ENCODE assay signal across 11 mouse cellular contexts in the genomic region with DNA sequence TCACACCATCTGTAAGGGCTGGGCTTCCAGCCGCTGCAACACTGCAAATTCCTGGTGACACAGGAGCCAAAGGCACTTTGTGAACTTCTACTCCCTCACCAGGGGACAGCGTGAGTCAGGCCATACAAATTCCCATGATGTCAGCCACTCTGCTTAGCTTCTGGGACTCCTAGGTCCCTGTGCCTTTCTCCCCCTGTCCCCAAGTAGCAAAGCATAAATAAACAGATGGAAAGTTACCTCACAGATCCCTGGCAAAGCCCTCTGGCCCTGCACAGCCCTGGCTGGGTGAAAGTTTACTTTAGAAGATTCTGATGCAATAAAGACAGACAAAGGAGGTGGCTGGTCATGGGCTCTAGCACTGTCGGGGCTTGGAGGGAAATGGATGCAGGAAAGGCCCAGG. TPM values are rescaled to one million over a fixed set of nuclear protein-coding genes. Genes with fewer than 3 reads are reported as not detected.
A peak's percentile ranks its signal among the peaks of the same experiment; 100 is the strongest.
DNase-seq lines count a peak whose midpoint lies in the region; ATAC-seq and TF ChIP-seq lines count a peak whose summit lies in the region.
"Had no signal": no experiment of that assay in that cellular context is flagged by ENCODE, and none has a peak within 500 bp of the region (broad histone marks: within the 10 kb centered on the region; RNA-seq: fewer than 3 reads in every experiment).

No protein-coding gene starts in this region.

- H3K27me3 ChIP-seq in embryonic facial prominence, embryonic 12.5 days, result no peaks in the 10 kb centered on the region
- H3K27me3 ChIP-seq in heart, postnatal 0 days (ENCODE audit: control insufficient read depth, insufficient read depth, low read length), result peaks cover 4% of the 10 kb centered on the region; the same call in 1 of the 2 replicates
- H3K27me3 ChIP-seq: neural tube, embryonic 13.5 days had no signal

- peaks cover 45% of the 10 kb centered on the region for H3K4me1 ChIP-seq in embryonic facial prominence, embryonic 12.5 days
- no peaks in the 10 kb centered on the region for H3K4me1 ChIP-seq in heart, postnatal 0 days (ENCODE audit: control insufficient read depth, insufficient read depth)

- peaks cover 2% of the 10 kb centered on the region; the same call in 1 of the 2 replicates for H3K36me3 ChIP-seq in embryonic facial prominence, embryonic 12.5 days
- no peaks in the 10 kb centered on the region for H3K36me3 ChIP-seq in heart, postnatal 0 days (replicated peaks; ENCODE audit: control insufficient read depth, insufficient read depth, low read length)
- H3K36me3 ChIP-seq: neural tube, embryonic 13.5 days had no signal

- peak; percentile 61 for DNase-seq in adrenal gland, postnatal 10 days
- DNase-seq in adrenal gland, adult 18-20 months (ENCODE audit: low spot score in 2 of 2), result no peak
- peak; percentile 82 for DNase-seq in heart, postnatal 0 days (ENCODE audit: low spot score)
- peak; percentile 22 for DNase-seq in lung, postnatal 14 days
- no peak for DNase-seq in frontal cortex, adult 2 months (ENCODE audit: extremely low spot score in 1 of 2, low spot score in 1 of 2)
- DNase-seq in spleen, adult 18-20 months, result no peak
- no peak for DNase-seq in thymus, postnatal 36 days
- DNase-seq: kidney, adult 2 months had no signal

- H3K9me3 ChIP-seq in embryonic facial prominence, embryonic 12.5 days, result no peaks in the 10 kb centered on the region
- no peaks in the 10 kb centered on the region for H3K9me3 ChIP-seq in heart, postnatal 0 days (replicated peaks; ENCODE audit: control insufficient read depth, low read length)
- H3K9me3 ChIP-seq: neural tube, embryonic 13.5 days had no signal

- no peak overlapping the region for H3K4me2 ChIP-seq in embryonic facial prominence, embryonic 12.5 days (replicated peaks)
- H3K4me2 ChIP-seq in heart, postnatal 0 days (ENCODE audit: low read depth, low read length), result no peak overlapping the region
- H3K4me2 ChIP-seq: neural tube, embryonic 13.5 days had no signal

- no peak for TF ChIP-seq CTCF in heart, postnatal 0 days (IDR thresholded peaks at IDR 0.05; ENCODE audit: low read depth)

- no peak overlapping the region for H3K9ac ChIP-seq in embryonic facial prominence, embryonic 12.5 days
- no peak overlapping the region for H3K9ac ChIP-seq in heart, postnatal 0 days (replicated peaks; ENCODE audit: low read depth, low read length)
- H3K9ac ChIP-seq: neural tube, embryonic 13.5 days had no signal

- no peak for TF ChIP-seq EP300 in heart, postnatal 0 days (IDR thresholded peaks at IDR 0.05; ENCODE audit: low read depth)

- H3K27ac ChIP-seq in embryonic facial prominence, embryonic 12.5 days, result 0 out of 2 replicates have a peak overlapping the region, but pooled peaks have one; percentile 46
- H3K27ac ChIP-seq in heart, postnatal 0 days (ENCODE audit: low read depth), result no peak overlapping the region
- H3K27ac ChIP-seq: neural tube, embryonic 13.5 days had no signal

- WGBS in embryonic facial prominence, embryonic 12.5 days, result 50% methylated on average over 3 of the region's 3 CpGs
- whole genome bisulfite sequencing in heart, postnatal 0 days, result 41% methylated on average over 3 of the region's 3 CpGs

- ATAC-seq in embryonic facial prominence, embryonic 12.5 days (ENCODE audit: insufficient number of reproducible peaks, insufficient read depth, low FRiP score, low TSS enrichment), result no peak
- ATAC-seq in heart, postnatal 0 days (ENCODE audit: insufficient read depth, low read depth), result peak; percentile 82
- ATAC-seq: forebrain, embryonic 16.5 days had no signal

- H3K4me3 ChIP-seq in embryonic facial prominence, embryonic 12.5 days, result no peak overlapping the region
- no peak overlapping the region for H3K4me3 ChIP-seq in heart, postnatal 0 days (ENCODE audit: low read depth, low read length)
- H3K4me3 ChIP-seq: neural tube, embryonic 13.5 days had no signal

RNA-seq across cellular contexts. Expression of a gene that starts 22.3 kb away (rescaled TPM):
- 1 to 10 TPM; 4.3 to 4.9 TPM for total RNA-seq in adrenal gland, postnatal 10 days (2021)
- 1 to 10 TPM; 1.7 to 4.0 TPM for total RNA-seq in adrenal gland, adult 18-20 months (2021)
- 64.4 and 65.0 TPM in 2 replicates for polyA plus RNA-seq in embryonic facial prominence, embryonic 12.5 days (2016; fragmentation: Nextera tagmentation; extraction: Ambion mirVana)
- total RNA-seq in heart, postnatal 0 days (2014; rRNA removed; ENCODE audit: low replicate concordance), result 0.54 and 8.5 TPM in 2 replicates
- 1.7 and 2.2 TPM in 2 replicates for polyA plus RNA-seq in heart, postnatal 0 days (2015; fragmentation: Nextera tagmentation; extraction: Ambion mirVana)
- polyA plus RNA-seq in frontal cortex, adult 2 months (2012; rRNA removed), result 2.1 and 2.6 TPM in 2 replicates

Comparison
In these comparisons a context has a peak if more than half of its experiments do, and no peak if none do; other contexts are left out.
1. DNase-seq: peak in adrenal gland, postnatal 10 days (single experiment), heart, postnatal 0 days (single experiment) and lung, postnatal 14 days (single experiment); none in adrenal gland, adult 18-20 months (0 of 2), frontal cortex, adult 2 months (0 of 2), spleen, adult 18-20 months (0 of 2) and thymus, postnatal 36 days (0 of 2).